Mouse (Mus musculus): ENCODE results near the gene Fkbp5. TPM values are rescaled to one million over a fixed set of nuclear protein-coding genes. Genes with fewer than 3 reads are reported as not detected.

Gene Fkbp5
- polyA plus RNA-seq, 1 experiment from 2014 or later: 37.9 TPM

GRCm38 (mm10) chr17:28463701-28464443, 53.5 kb downstream of the Fkbp5 start:
- H3K36me3 ChIP-seq: no peaks in the 10 kb centered on the region
- H3K4me1 ChIP-seq (replicated peaks): no peaks in the 10 kb centered on the region; the same call in 1 of the 2 replicates
- H3K27ac ChIP-seq: no peak overlapping the region
- no peak for DNase-seq (ENCODE audit: low spot score)
- H3K27me3 ChIP-seq (ENCODE audit: insufficient read depth, poor library complexity, severe bottlenecking): no peaks in the 10 kb centered on the region
- 88% methylated on average over 7 of the region's 7 CpGs for WGBS
- no peak overlapping the region for H3K4me3 ChIP-seq
- no peaks in the 10 kb centered on the region for H3K9me3 ChIP-seq

- 93% methylated on average over 1 of the region's 1 CpGs for WGBS
- H3K27me3 ChIP-seq (ENCODE audit: insufficient read depth, poor library complexity, severe bottlenecking): no peaks in the 10 kb centered on the region
Observed at GRCm38 (mm10) chr17:28460388-28460787, 56.9 kb downstream of the Fkbp5 start.

GRCm38 (mm10) chr17:28455098-28455497, 62.2 kb downstream of the Fkbp5 start:
- WGBS: 73% methylated on average over 4 of the region's 4 CpGs
- no peak for DNase-seq (ENCODE audit: low spot score)
- H3K36me3 ChIP-seq: no peaks in the 10 kb centered on the region

More at GRCm38 (mm10) chr17:28460388-28460787, 56.9 kb downstream of the Fkbp5 start:
- Histone ChIP-seq H3K27ac (no peak overlapping the region), H3K9me3 (no peaks in the 10 kb centered on the region), H3K4me1 (replicated peaks) (no peaks in the 10 kb centered on the region; the same call in 1 of the 2 replicates), H3K4me3 (no peak overlapping the region), H3K36me3 (no peaks in the 10 kb centered on the region)
- DNase-seq (ENCODE audit: low spot score): no peak

GRCm38 (mm10) chr17:28452889-28453288, 64.4 kb downstream of the Fkbp5 start:
- Histone ChIP-seq H3K27me3 (ENCODE audit: insufficient read depth, poor library complexity, severe bottlenecking) (no peaks in the 10 kb centered on the region), H3K36me3 (no peaks in the 10 kb centered on the region), H3K9me3 (no peaks in the 10 kb centered on the region), H3K4me1 (replicated peaks) (peaks cover 14% of the 10 kb centered on the region; the same call in 1 of the 2 replicates), H3K4me3 (no peak overlapping the region), H3K27ac (no peak overlapping the region)
- no peak for DNase-seq (ENCODE audit: low spot score)
- 87% methylated on average over 6 of the region's 6 CpGs for WGBS

More at GRCm38 (mm10) chr17:28455098-28455497, 62.2 kb downstream of the Fkbp5 start:
- no peaks in the 10 kb centered on the region for H3K27me3 ChIP-seq (ENCODE audit: insufficient read depth, poor library complexity, severe bottlenecking)
- peaks cover 14% of the 10 kb centered on the region; the same call in 1 of the 2 replicates for H3K4me1 ChIP-seq (replicated peaks)
- H3K9me3 ChIP-seq: no peaks in the 10 kb centered on the region
- H3K4me3 ChIP-seq: no peak overlapping the region
- no peak overlapping the region for H3K27ac ChIP-seq

GRCm38 (mm10) chr17:28451914-28452313, 65.4 kb downstream of the Fkbp5 start:
- H3K27ac ChIP-seq: no peak overlapping the region
- 91% methylated on average over 3 of the region's 3 CpGs for WGBS
- no peaks in the 10 kb centered on the region for H3K27me3 ChIP-seq (ENCODE audit: insufficient read depth, poor library complexity, severe bottlenecking)
- no peaks in the 10 kb centered on the region for H3K9me3 ChIP-seq
- no peak overlapping the region for H3K4me3 ChIP-seq
- no peaks in the 10 kb centered on the region for H3K36me3 ChIP-seq
- H3K4me1 ChIP-seq (replicated peaks): peaks cover 14% of the 10 kb centered on the region; the same call in 1 of the 2 replicates
- DNase-seq (ENCODE audit: low spot score): no peak

GRCm38 (mm10) chr17:28451487-28451886, 65.8 kb downstream of the Fkbp5 start:
- Histone ChIP-seq H3K4me3 (no peak overlapping the region), H3K4me1 (replicated peaks) (peaks cover 14% of the 10 kb centered on the region; the same call in 1 of the 2 replicates), H3K36me3 (no peaks in the 10 kb centered on the region), H3K27ac (no peak overlapping the region), H3K27me3 (ENCODE audit: insufficient read depth, poor library complexity, severe bottlenecking) (no peaks in the 10 kb centered on the region), H3K9me3 (no peaks in the 10 kb centered on the region)
- DNase-seq (ENCODE audit: low spot score): no peak
- WGBS: 94% methylated on average over 5 of the region's 5 CpGs

GRCm38 (mm10) chr17:28448225-28448624, 69.1 kb downstream of the Fkbp5 start:
- no peak for DNase-seq (ENCODE audit: low spot score)
- no peaks in the 10 kb centered on the region for H3K27me3 ChIP-seq (ENCODE audit: insufficient read depth, poor library complexity, severe bottlenecking)
- no peaks in the 10 kb centered on the region for H3K36me3 ChIP-seq
- no peak overlapping the region for H3K4me3 ChIP-seq
- WGBS: 82% methylated on average over 6 of the region's 6 CpGs
- H3K9me3 ChIP-seq: no peaks in the 10 kb centered on the region
- H3K27ac ChIP-seq: no peak overlapping the region
- peaks cover 10% of the 10 kb centered on the region; the same call in 1 of the 2 replicates for H3K4me1 ChIP-seq (replicated peaks)

GRCm38 (mm10) chr17:28447789-28448188, 69.5 kb downstream of the Fkbp5 start:
- no peak for DNase-seq (ENCODE audit: low spot score)
- no peaks in the 10 kb centered on the region for H3K36me3 ChIP-seq
- WGBS: 87% methylated on average over 7 of the region's 7 CpGs
- H3K27ac ChIP-seq: no peak overlapping the region
- H3K4me3 ChIP-seq: no peak overlapping the region
- H3K4me1 ChIP-seq (replicated peaks): peaks cover 6% of the 10 kb centered on the region; the same call in 1 of the 2 replicates
- no peaks in the 10 kb centered on the region for H3K27me3 ChIP-seq (ENCODE audit: insufficient read depth, poor library complexity, severe bottlenecking)
- no peaks in the 10 kb centered on the region for H3K9me3 ChIP-seq

- Histone ChIP-seq H3K4me1 (replicated peaks) (peaks cover 4% of the 10 kb centered on the region; the same call in 1 of the 2 replicates), H3K36me3 (no peaks in the 10 kb centered on the region), H3K9me3 (no peaks in the 10 kb centered on the region), H3K27ac (no peak overlapping the region), H3K27me3 (ENCODE audit: insufficient read depth, poor library complexity, severe bottlenecking) (no peaks in the 10 kb centered on the region), H3K4me3 (no peak overlapping the region)
- 78% methylated on average over 5 of the region's 5 CpGs for WGBS
- no peak for DNase-seq (ENCODE audit: low spot score)
Observed at GRCm38 (mm10) chr17:28446820-28447168, 70.5 kb downstream of the Fkbp5 start.

GRCm38 (mm10) chr17:28445886-28446819, 71.2 kb downstream of the Fkbp5 start:
- no peak for DNase-seq (ENCODE audit: low spot score)
- Histone ChIP-seq H3K4me1 (replicated peaks) (peaks cover 6% of the 10 kb centered on the region; the same call in 1 of the 2 replicates), H3K27me3 (ENCODE audit: insufficient read depth, poor library complexity, severe bottlenecking) (no peaks in the 10 kb centered on the region), H3K27ac (no peak overlapping the region), H3K36me3 (no peaks in the 10 kb centered on the region), H3K9me3 (no peaks in the 10 kb centered on the region), H3K4me3 (no peak overlapping the region)
- 96% methylated on average over 12 of the region's 12 CpGs for WGBS

GRCm38 (mm10) chr17:28442661-28443060, 74.7 kb downstream of the Fkbp5 start:
- Histone ChIP-seq H3K27ac (no peak overlapping the region), H3K36me3 (peaks cover 18% of the 10 kb centered on the region), H3K4me1 (replicated peaks) (0 out of 2 replicates have a peak, but pooled peaks cover 6% of the 10 kb centered on the region), H3K9me3 (no peaks in the 10 kb centered on the region), H3K4me3 (no peak overlapping the region), H3K27me3 (ENCODE audit: insufficient read depth, poor library complexity, severe bottlenecking) (no peaks in the 10 kb centered on the region)
- 85% methylated on average over 6 of the region's 6 CpGs for whole genome bisulfite sequencing
- DNase-seq (ENCODE audit: low spot score): no peak

GRCm38 (mm10) chr17:28438342-28439115, 78.8 kb downstream of the Fkbp5 start:
- H3K27me3 ChIP-seq (ENCODE audit: insufficient read depth, poor library complexity, severe bottlenecking): no peaks in the 10 kb centered on the region
- H3K4me1 ChIP-seq (replicated peaks): 0 out of 2 replicates have a peak, but pooled peaks cover 6% of the 10 kb centered on the region
- WGBS: 88% methylated on average over 6 of the region's 6 CpGs
- DNase-seq (ENCODE audit: low spot score): no peak
- no peak overlapping the region for H3K4me3 ChIP-seq
- H3K36me3 ChIP-seq: peaks cover 35% of the 10 kb centered on the region
- H3K9me3 ChIP-seq: no peaks in the 10 kb centered on the region
- H3K27ac ChIP-seq: no peak overlapping the region

All from hindbrain, embryonic 10.5 days (tissue).